ENCODE assay signal across 8 mouse cellular contexts in genomic region chr5:28165358-28166255, GRCm38 (mm10). TPM values are rescaled to one million over a fixed set of nuclear protein-coding genes. Genes with fewer than 3 reads are reported as not detected.
DNase-seq lines count a peak whose midpoint lies in the region; ATAC-seq and TF ChIP-seq lines count a peak whose summit lies in the region.

Gene En2 (plus strand): TSS chr5:28165694.

- H3K9me3 ChIP-seq in forebrain, embryonic 16.5 days (ENCODE audit: control insufficient read depth, low read length) = no peaks in the 10 kb centered on the region
- no peaks in the 10 kb centered on the region for H3K9me3 ChIP-seq in hindbrain, embryonic 16.5 days (ENCODE audit: control insufficient read depth, low read length)
- no peaks in the 10 kb centered on the region for H3K9me3 ChIP-seq in limb, embryonic 14.5 days (ENCODE audit: control insufficient read depth, low read length)
- no peaks in the 10 kb centered on the region for H3K9me3 ChIP-seq in neural tube, embryonic 11.5 days (ENCODE audit: control insufficient read depth, low read length)

- under 1% methylated on average over 92 of the region's 113 CpGs for WGBS in forebrain, embryonic 16.5 days
- WGBS in hindbrain, embryonic 16.5 days = under 1% methylated on average over 57 of the region's 113 CpGs
- under 1% methylated on average over 47 of the region's 113 CpGs for WGBS in limb, embryonic 14.5 days
- WGBS in neural tube, embryonic 11.5 days = under 1% methylated on average over 80 of the region's 113 CpGs

- TF ChIP-seq POLR2A in limb, embryonic 14.5 days (IDR thresholded peaks at IDR 0.05; ENCODE audit: borderline replicate concordance, extremely low read depth, insufficient read depth, insufficient read length) = no peak

- H3K36me3 ChIP-seq in forebrain, embryonic 16.5 days (ENCODE audit: control insufficient read depth, insufficient read depth) = no peaks in the 10 kb centered on the region
- no peaks in the 10 kb centered on the region for H3K36me3 ChIP-seq in hindbrain, embryonic 16.5 days (ENCODE audit: control insufficient read depth, insufficient read depth, low read length)
- no peaks in the 10 kb centered on the region for H3K36me3 ChIP-seq in limb, embryonic 14.5 days (ENCODE audit: control insufficient read depth, insufficient read depth, low read length)
- no peaks in the 10 kb centered on the region for H3K36me3 ChIP-seq in neural tube, embryonic 11.5 days (ENCODE audit: control insufficient read depth, insufficient read depth, low read length)

- H3K9ac ChIP-seq in forebrain, embryonic 16.5 days (replicated peaks; ENCODE audit: low read depth, low read length) = peak within 1 kb of the TSS; percentile 42; the same call in 1 of the 2 replicates
- peak within 1 kb of the TSS; percentile 66 for H3K9ac ChIP-seq in hindbrain, embryonic 16.5 days (ENCODE audit: low read depth, low read length)
- 0 out of 2 replicates have a peak within 1 kb of the TSS, but pooled peaks have one; percentile 25 for H3K9ac ChIP-seq in limb, embryonic 14.5 days (ENCODE audit: low read depth, low read length, severe bottlenecking)
- H3K9ac ChIP-seq in neural tube, embryonic 11.5 days (ENCODE audit: low read length) = peak within 1 kb of the TSS; percentile 18; the same call in 1 of the 2 replicates

- H3K4me2 ChIP-seq in forebrain, embryonic 16.5 days (ENCODE audit: low read length) = peak within 1 kb of the TSS; percentile 86
- peak within 1 kb of the TSS; percentile 85 for H3K4me2 ChIP-seq in hindbrain, embryonic 16.5 days (ENCODE audit: low read length)
- H3K4me2 ChIP-seq in limb, embryonic 14.5 days (replicated peaks; ENCODE audit: low read depth, low read length, severe bottlenecking) = peak within 1 kb of the TSS; percentile 77
- H3K4me2 ChIP-seq in neural tube, embryonic 11.5 days (ENCODE audit: low read depth) = peak within 1 kb of the TSS; percentile 85

- H3K27ac ChIP-seq in forebrain, embryonic 16.5 days (ENCODE audit: low read length) = no peak within 1 kb of the TSS
- H3K27ac ChIP-seq in hindbrain, embryonic 16.5 days (ENCODE audit: low read depth, low read length) = peak within 1 kb of the TSS; percentile 87
- H3K27ac ChIP-seq in limb, embryonic 14.5 days (replicated peaks; ENCODE audit: low read depth, low read length) = no peak within 1 kb of the TSS
- no peak within 1 kb of the TSS for H3K27ac ChIP-seq in neural tube, embryonic 11.5 days (ENCODE audit: low read depth, low read length)

- H3K4me1 ChIP-seq in forebrain, embryonic 16.5 days (replicated peaks; ENCODE audit: control insufficient read depth, insufficient read depth, low read length) = peaks cover 24% of the 10 kb centered on the region
- H3K4me1 ChIP-seq in hindbrain, embryonic 16.5 days (ENCODE audit: control insufficient read depth, insufficient read depth, low read depth, low read length) = peaks cover 13% of the 10 kb centered on the region
- H3K4me1 ChIP-seq in limb, embryonic 14.5 days (ENCODE audit: control insufficient read depth, insufficient read depth, low read length) = peaks cover 11% of the 10 kb centered on the region; the same call in 1 of the 2 replicates
- H3K4me1 ChIP-seq in neural tube, embryonic 11.5 days (ENCODE audit: control insufficient read depth, insufficient read depth, low read length) = peaks cover 9% of the 10 kb centered on the region

- peak; percentile 51 for DNase-seq in gastrocnemius, adult 18-20 months (ENCODE audit: low spot score)
- no peak for DNase-seq in gastrocnemius, postnatal 4 days (ENCODE audit: low spot score in 2 of 2)
- DNase-seq in cerebellum, adult 18-20 months = peak; percentile 95 to 96
- no peak for DNase-seq in limb, embryonic 14.5 days (ENCODE audit: low spot score)
- DNase-seq in neural tube, embryonic 11.5 days (ENCODE audit: low spot score) = peak; percentile 86
- no peak for DNase-seq in frontal cortex, postnatal 14 days (ENCODE audit: low spot score in 2 of 2)

- peak within 1 kb of the TSS; percentile 48 for H3K4me3 ChIP-seq in forebrain, embryonic 16.5 days (replicated peaks; ENCODE audit: low read length)
- H3K4me3 ChIP-seq in hindbrain, embryonic 16.5 days (ENCODE audit: low read length) = peak within 1 kb of the TSS; percentile 59
- H3K4me3 ChIP-seq in limb, embryonic 14.5 days (replicated peaks; ENCODE audit: low read length) = peak within 1 kb of the TSS; percentile 43
- peak within 1 kb of the TSS; percentile 46 for H3K4me3 ChIP-seq in neural tube, embryonic 11.5 days (ENCODE audit: low read depth, low read length)

- peaks cover 77% of the 10 kb centered on the region for H3K27me3 ChIP-seq in forebrain, embryonic 16.5 days (replicated peaks; ENCODE audit: control insufficient read depth, insufficient read depth, low read length)
- H3K27me3 ChIP-seq in hindbrain, embryonic 16.5 days (replicated peaks; ENCODE audit: control insufficient read depth, insufficient read depth, low read length) = peaks cover 57% of the 10 kb centered on the region
- peaks cover 93% of the 10 kb centered on the region for H3K27me3 ChIP-seq in limb, embryonic 14.5 days (ENCODE audit: control insufficient read depth, insufficient read depth, low read length)
- H3K27me3 ChIP-seq in neural tube, embryonic 11.5 days (ENCODE audit: control insufficient read depth, insufficient read depth, low read length) = peaks cover 95% of the 10 kb centered on the region

- ATAC-seq in forebrain, embryonic 16.5 days = peak; percentile 70
- peak; percentile 87 for ATAC-seq in hindbrain, embryonic 16.5 days
- peak; percentile 61 for ATAC-seq in limb, embryonic 14.5 days (ENCODE audit: low FRiP score, low read depth)
- peak; percentile 84 for ATAC-seq in neural tube, embryonic 11.5 days (ENCODE audit: insufficient read depth, low FRiP score, low TSS enrichment)

RNA-seq across cellular contexts. Expression of gene En2, which starts in this region (rescaled TPM):
- under 1 TPM; 0.21 to 0.23 TPM for total RNA-seq in gastrocnemius, adult 18-20 months (2021)
- total RNA-seq in gastrocnemius, postnatal 4 days (2021) = under 1 TPM in 1 of 2 experiments, not detected in 1; 0.18 TPM
- polyA plus RNA-seq in forebrain, embryonic 16.5 days (2015; fragmentation: Nextera tagmentation; extraction: Ambion mirVana) = not detected in 2 replicates
- 0.40 and 0.55 TPM in 2 replicates for polyA plus RNA-seq in hindbrain, embryonic 16.5 days (2015; fragmentation: Nextera tagmentation; extraction: Ambion mirVana)
- polyA plus RNA-seq in limb, embryonic 14.5 days (2012; rRNA removed) = 0.03 and 0.06 TPM in 2 replicates
- not detected in 2 replicates for polyA plus RNA-seq in limb, embryonic 14.5 days (2014; fragmentation: Nextera tagmentation; extraction: Ambion mirVana)
- not detected in 2 replicates for polyA plus RNA-seq in neural tube, embryonic 11.5 days (2014; fragmentation: Nextera tagmentation; extraction: Ambion mirVana)

Comparison
In these comparisons a context has a peak if more than half of its experiments do, and no peak if none do; other contexts are left out.
1. Peak in DNase-seq in gastrocnemius, adult 18-20 months; RNA of the gene not detected or under 1 TPM.
2. Peak in ATAC-seq, H3K4me3 ChIP-seq, H3K9ac ChIP-seq and H3K4me2 ChIP-seq in forebrain, embryonic 16.5 days; RNA of the gene not detected or under 1 TPM.
3. Peak in ATAC-seq, H3K4me3 ChIP-seq, H3K27ac ChIP-seq, H3K9ac ChIP-seq and H3K4me2 ChIP-seq in hindbrain, embryonic 16.5 days; RNA of the gene not detected or under 1 TPM.
4. Peak in ATAC-seq, H3K4me3 ChIP-seq, H3K9ac ChIP-seq and H3K4me2 ChIP-seq in limb, embryonic 14.5 days; RNA of the gene not detected or under 1 TPM.
5. Peak in DNase-seq, ATAC-seq, H3K4me3 ChIP-seq, H3K9ac ChIP-seq and H3K4me2 ChIP-seq in neural tube, embryonic 11.5 days; RNA of the gene not detected or under 1 TPM.
6. DNase-seq: peak in cerebellum, adult 18-20 months (2 of 2); none in gastrocnemius, postnatal 4 days (0 of 2), limb, embryonic 14.5 days (single experiment) and frontal cortex, postnatal 14 days (0 of 2).
7. Peak in every context shown above with its lines, with median percentiles within 50 percentile points of each other: ATAC-seq, H3K4me2 ChIP-seq, H3K4me3 ChIP-seq and H3K9ac ChIP-seq.